Mouse (Mus musculus) retina, postnatal 1 day (tissue): ENCODE data around the gene Ado.
A peak's percentile ranks its signal among the peaks of the same experiment; 100 is the strongest.

Experiments used
- DNase-seq: peaks from one replicate; pipeline ENCODE4 v3.0.0-alpha.2; 2012

The Ado gene

DNA sequence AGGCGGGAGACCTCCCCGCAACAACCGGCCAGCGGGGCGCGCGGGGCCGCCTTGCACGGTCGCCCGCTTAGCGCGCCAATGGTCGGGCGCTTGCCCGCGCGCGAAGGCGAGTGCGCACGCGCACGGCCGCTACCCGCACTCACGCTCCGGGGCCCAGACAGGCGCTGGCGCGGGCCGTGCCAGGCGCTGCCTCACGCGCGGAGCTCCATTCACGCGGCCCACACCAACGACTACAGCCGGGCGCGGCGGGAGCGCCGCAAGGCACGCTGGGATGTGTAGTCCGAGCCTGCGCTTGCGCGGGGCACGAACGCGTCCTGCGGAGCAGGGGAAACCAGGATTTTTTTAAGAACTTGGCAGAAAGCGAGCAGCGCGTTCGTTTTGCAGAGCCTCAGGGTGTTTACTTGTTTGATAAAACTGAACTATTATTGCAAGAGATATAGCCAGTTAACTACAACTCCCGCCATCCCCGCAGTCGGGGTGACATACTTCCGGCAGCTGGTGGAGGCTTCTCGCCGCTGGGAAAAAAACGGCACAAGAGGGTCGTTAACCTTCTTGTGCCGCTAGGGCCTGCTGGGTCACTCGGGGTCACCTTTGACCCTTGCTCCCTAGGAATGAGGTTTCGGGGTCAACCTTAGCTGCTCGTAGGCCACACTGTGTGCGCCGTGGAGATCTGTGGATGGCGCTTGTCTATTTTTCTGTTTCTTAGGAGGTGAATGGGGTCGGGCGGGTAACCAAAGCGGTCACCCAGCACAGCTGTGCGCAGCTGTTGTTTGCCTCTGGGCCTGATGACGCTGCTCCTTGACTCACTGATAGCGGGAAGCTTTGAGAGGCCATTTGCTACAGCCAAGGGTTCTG is at the start of gene Ado:
Gene Ado, minus strand, starts transcription at position 79 of the 855 bp plus-strand sequence.
- DNase-seq, result peak; percentile 95

DNA sequence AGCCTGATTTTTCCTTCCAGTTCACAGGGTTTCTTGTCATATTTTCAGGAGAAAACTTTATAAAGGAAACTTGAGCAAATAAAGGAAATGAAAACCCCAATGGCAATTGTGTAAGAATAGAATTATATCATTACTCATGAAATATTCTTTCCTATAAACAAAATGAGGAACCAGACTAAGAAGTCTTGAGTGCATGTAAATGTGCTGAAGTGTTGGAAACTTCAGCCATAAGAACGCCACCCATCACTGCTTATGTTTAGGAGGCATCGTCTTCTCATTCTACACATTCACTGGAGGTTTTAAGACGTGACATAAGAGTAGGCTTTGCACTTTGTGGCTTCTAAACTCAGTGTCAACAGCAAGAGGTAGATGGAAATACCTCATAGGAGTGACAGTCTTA is 46.5 kb upstream of the Ado start:
- no peak for DNase-seq

DNA sequence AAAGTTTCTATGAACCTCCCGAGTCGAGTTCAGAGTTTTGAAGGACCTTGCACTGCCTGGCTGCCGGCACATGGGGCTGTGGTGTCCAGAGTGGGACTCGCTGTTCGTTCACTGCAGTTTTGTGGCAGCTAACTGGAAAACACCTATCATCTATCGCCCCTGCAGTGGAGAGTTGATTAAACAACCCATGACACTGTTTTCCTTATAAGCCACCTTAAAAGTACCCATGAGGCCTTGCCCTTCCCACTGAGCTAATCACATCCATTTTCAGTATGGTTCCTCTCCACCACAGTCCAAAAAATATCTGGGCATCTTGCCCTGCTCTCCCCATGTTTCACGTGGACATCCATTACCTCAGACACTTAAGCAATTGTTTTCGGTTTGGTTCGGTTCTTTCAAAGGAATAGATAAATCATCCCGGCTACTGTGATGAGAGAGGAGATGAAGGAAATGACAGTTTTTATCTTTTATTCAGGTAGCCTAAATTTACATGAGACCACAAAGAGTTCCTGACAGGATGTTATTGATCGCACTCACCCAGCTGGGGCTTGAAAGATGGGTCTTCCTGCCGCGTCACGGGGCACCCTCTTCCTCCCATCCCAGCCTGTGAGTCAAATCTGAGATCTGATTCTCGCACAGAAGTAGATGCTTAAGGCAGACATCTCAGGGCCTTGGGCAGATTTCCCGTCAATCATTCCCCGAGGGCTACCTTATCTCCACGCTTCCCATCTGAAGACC is 37.3 kb upstream of the Ado start:
- no peak for DNase-seq

DNA sequence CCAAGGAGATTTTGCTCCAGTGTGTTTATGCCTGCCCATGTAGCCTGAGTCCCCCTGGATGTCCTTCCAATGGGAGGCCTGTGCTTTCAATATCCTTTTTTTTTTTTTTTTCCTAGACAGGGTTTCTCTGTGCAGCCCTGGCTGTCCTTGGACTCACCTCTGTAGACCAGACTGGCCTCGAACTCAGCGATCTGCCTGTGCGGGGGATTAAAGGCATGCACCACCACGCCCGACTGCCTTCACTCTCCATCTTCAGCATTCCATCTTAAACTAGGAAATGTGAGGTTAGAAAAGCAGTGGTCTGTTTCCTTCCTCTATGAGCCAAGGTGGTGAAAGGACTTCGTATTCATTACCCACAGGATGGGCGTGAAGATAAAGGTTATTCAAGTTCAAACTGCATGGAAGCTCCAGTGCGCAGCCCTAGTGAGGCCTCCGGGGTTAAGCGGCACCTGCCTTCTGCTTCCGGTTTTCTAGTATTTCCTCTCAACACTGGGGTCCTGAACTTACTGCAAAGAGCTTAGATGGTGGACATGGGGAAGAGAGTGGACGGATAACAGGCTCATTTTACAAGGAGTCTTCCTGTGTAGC is 33.0 kb upstream of the Ado start:
- no peak for DNase-seq

DNA sequence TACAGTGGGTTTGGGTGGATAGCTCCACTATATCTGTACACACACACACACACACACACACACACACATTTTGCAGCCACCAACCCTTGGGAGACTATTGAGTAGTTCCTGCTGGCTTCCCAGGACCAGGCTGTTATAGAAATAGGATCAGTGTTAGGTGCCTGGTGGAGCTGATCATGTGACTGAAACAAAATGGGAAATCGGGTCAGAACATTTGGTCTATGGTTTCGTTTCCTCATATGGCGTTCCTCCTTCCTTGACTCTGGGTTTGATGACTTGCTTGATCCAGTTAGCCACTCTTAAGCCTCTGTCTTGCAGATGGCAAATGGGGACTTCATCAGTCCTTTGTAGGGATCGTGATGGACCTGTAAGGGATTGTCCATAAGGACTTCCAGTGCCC is 31.1 kb upstream of the Ado start:
- no peak for DNase-seq

DNA sequence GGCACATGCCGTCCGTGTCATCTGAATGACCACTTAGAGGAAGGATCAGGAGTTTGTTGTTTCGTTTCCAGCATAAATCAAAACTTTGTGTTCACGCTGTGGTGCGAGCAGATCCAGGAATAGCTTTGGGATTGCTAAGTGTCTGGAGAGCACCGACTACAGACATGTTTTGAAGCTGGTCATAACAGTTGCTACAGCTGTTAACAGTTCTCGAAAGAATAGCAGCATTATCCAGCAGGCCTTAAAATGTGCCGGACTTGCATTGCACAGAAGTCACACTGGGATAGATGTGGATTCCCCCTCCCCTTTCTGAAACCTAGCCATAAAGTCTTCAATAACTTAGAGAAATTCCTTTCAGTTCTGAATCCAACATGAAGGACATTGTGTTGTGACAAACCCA is 24.6 kb upstream of the Ado start:
- DNase-seq, result no peak

DNA sequence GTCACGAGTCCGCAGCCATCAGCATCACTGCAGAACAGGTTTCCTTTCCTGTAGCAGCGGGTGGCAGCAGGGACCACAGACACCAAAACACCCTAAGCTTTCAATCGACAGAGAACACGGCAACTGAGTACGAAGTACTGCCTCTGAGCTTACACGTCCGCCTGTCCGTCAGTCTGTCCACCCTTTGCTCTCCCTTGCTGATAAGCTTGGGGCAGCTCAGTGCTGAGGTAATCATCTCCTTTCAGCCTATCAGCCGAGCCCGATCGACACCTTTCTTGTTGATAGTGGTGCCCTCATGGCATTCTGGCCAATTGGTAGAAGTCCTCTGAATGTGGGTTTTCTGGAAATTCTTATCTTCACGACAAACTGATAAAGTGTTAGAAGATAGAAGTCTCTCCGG is 22.7 kb upstream of the Ado start:
- DNase-seq, result no peak

DNA sequence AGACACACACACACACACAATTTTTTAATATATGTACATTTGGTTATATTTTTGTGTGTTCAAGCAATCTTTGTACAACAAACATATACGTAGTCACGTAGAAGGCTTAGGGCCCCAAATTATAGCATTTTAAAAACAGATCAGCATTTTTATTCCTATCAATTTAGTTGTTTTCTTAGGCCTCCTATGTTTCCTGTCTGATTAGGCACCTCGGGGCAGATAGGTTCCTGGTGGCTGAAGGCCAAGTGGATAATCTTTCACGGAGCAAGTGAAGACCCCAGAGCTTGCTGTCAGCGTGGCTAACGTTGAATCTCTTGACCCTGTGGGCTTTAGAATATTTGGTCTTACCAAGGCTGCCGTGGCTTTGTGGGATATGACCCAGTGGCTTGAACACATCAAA is 20.8 kb upstream of the Ado start:
- no peak for DNase-seq

DNA sequence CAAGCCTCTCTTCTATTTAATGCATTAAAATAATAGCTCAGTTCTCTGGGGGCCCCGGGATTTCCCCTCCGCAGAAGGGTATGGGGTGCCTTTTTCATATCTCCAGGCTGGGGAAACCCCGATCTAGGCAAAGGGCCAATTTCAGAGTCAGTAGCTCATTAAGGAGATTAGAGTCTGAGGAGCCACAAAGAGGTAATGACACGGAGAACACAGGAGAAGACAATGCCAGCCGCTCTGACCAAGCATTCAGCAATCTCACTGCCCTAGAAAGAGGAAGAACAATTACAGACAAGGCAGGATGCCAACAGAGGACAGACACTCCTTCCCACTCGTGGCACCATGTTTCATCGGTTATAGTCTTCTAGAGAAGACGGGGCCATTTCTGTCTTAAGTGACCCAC is 17.3 kb upstream of the Ado start:
- peak; percentile 97 for DNase-seq

DNA sequence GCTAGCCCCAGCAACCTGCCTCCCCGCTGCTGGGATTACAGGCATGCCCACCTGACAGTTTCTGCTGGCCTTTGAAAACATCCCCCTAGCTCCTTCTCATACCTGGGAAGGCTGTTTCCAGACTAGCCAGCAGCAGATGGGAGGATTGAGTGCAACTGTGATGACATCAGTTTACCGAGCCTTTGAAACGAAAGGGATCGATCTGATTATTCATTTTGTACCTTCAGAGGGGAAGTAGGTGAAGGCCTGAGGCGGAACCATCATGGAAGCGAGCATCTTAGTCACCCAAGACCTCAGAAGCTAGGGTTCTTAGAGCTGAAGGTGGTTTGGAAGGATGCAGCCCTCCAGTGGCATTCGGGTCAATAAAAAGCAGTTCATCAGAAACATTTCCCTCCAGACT is 15.8 kb upstream of the Ado start:
- no peak for DNase-seq

DNA sequence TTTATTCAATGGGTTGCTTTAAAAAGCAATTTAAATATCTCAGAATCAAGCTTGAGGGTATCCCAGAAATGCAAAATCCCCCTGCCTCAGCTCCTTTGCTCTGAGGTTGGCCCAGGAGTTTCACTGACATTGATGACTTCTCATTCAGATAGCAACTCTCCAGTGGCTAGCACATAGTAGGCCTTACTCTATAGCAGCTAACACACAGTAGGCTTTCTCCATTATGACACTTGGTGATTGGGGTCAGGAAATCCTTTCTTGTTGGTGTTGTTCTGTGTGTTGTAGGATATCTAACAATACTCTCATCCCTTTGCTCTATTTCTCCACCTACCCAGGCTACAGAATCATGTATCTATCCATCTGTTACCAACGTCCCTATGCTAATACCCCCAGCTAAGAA is 12.4 kb upstream of the Ado start:
- DNase-seq, result no peak

DNA sequence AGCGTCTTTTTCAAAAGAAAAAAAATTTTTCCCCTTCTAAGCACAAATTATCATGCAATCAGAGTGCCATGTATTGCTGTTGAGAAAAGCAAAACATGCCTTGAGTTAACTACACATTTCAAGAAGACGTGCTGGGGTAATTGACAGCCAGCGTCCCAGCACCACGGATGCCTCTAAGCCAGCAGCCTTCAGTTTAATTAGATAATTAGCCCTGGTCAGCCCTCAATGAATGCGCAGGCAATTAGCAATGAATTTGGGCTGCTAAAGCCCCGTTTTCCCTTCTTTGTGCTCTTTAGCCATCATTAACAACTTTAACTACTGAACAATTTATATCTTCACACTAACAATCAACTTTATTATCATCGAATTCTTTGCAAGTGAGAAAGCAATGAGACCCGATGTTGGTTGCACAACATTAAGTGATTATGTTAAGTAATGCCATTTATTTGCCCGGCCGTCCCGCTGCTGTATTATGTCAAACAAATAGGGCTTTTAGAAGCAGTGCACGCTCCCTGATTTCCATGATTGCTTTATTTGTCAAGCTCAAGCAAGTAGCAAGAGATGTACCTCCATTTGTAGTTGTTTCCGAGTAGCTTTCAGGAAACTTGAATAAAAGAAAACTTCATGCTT is 11.1 kb upstream of the Ado start:
- peak; percentile 87 for DNase-seq

DNA sequence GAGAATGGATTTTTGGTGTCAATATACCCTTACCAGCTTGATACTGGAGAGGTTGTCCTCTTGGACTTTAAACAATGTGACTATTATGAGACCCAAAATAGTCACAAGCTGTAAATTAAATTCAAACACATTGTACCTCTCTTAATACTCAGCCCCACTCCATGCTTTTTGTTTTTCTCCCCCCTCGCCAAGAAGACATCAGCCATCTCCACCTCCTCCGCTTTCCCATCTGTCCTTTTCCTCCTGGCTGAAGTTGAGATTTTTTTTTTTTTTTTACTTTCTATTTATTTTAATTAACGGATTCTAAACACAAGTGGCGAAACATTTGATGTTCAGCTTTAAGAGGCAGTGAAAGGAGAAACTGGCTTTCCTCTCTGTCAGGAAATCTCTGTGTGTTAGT is 9.3 kb upstream of the Ado start:
- DNase-seq, result no peak

DNA sequence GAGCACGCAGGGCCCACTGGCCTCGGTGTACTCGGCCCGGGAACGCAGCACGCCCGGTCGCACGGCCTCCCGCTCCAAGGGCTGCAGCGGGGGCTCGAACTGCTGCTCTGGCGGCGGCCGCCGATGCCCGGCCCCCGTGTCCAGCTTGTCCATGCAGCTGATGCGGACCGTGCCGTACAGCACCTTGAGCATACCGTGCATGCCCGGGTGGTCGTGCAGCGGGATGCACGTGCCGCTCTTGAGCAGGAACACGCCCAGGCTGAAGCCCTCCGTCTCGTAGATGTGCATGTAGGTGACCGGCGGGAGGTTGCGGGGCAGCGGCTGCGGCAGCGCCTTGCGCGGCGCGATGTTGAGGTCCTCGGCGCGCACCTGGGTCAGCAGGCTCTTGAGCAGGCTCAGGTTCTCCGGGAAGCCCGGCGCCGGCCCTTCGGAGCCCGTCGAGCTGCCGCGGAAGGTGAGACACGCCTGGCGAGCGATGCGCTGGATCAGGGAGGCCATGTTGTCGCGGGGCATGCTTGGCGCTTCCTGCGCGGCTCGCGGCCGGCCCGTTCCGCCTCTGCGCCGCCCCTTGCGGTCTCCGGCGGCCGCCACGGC is 397 bp downstream of the Ado start:
- no peak for DNase-seq

DNA sequence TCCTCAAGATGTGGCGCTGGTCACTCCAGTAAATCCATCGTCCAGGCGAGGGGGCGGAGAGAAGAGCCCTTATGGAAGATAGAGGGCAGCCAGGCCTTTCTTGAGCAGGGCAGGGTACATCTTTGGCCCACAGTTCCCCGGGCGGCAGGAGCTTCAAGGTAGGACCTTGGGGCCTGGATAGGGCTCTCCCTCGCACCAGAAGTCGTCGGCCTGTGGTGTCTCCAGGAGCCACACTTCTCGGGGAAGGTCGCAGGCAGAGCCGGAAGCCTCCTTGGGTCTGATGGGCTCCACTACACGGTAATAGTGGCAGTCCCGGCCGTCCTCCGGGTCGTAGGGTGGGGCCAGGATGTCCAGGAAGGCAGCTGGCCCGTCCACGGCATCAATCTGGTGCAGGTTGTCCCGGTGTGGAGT is 900 bp downstream of the Ado start:
- peak; percentile 31 for DNase-seq

DNA sequence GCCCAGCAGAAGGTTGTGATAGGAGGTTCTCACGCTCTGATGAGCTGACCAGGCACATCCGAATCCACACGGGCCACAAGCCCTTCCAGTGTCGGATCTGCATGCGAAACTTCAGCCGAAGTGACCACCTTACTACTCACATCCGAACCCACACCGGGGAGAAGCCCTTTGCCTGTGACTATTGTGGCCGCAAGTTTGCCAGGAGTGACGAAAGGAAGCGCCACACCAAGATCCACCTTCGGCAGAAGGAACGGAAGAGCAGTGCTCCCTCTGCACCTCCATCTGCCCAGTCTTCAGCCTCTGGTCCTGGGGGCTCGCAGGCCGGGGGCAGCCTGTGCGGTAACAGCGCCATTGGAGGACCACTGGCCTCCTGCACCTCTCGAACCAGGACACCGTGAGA is 8.2 kb downstream of the Ado start:
- peak; percentile 30 for DNase-seq

DNA sequence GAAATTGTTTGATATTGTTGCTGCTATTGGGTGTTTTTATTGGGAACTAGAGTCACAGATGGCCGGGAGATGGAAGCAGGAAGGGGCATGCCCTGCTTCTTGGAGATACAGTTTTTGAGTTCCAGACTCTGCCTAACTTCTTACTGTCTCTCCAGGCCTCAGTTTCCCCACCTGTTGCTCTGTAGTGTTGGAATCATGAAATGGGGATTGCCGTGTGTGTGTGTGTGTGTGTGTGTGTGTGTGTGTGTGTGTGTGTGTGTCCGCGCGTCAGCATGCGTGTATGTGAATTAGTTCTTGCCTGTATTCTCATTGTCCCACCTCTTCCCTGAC is 9.4 kb downstream of the Ado start:
- DNase-seq, result no peak

DNA sequence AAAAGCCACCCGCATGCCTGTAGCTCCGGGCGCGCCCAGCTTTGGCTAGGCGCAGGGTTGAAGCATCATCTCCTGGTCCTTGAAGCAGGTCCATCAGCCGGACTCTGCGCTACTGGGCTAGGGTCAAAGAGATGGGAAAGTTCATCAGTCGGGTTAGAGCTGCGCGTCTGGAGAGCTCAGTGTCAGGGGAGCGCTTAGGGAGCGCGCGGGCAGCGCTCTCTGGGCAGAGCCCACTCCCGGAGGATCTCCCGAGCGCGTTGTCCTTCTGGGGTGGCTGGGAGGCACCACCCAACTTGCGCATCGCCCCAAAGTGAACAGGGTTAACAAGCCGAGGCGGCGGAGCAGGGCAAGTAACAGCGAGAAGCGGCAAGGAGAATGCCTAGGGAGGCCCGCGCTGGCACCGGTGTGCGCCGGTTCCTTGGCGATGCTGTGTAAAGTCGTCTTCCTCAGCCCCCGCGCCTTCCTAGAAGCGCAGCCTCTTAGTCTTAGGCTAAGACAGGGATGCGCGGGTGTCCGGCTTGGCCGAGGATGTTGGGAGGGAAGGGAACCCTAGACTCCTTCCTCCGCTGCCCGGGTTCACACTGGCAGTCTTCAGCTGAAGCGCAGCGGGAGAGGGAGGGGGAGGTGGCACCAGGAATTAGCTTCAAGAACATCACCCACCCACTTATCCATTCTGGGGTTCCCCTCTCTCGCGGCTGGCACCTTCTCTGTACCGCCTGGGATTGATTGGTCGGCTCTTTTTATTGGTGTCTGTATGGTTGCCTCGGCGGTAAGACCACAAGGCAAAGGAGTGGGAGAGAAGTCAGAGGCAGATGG is 10.0 kb downstream of the Ado start:
- peak; percentile 49 for DNase-seq

DNA sequence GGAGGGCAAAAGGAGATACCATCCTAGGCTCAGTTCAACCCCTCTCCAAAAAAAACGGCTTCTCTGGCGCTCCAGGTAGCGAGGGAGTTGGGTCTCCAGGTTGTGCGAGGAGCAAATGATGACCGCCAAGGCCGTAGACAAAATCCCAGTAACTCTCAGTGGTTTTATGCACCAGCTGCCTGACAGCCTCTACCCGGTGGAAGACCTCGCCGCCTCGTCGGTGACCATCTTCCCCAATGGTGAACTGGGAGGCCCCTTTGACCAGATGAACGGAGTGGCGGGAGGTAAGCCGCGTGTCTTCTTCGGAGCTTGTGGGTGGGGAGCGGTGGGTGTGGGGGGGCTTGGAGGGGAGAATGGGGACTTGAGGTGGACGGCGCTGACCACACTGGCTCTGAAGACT is 10.6 kb downstream of the Ado start:
- no peak for DNase-seq

DNA sequence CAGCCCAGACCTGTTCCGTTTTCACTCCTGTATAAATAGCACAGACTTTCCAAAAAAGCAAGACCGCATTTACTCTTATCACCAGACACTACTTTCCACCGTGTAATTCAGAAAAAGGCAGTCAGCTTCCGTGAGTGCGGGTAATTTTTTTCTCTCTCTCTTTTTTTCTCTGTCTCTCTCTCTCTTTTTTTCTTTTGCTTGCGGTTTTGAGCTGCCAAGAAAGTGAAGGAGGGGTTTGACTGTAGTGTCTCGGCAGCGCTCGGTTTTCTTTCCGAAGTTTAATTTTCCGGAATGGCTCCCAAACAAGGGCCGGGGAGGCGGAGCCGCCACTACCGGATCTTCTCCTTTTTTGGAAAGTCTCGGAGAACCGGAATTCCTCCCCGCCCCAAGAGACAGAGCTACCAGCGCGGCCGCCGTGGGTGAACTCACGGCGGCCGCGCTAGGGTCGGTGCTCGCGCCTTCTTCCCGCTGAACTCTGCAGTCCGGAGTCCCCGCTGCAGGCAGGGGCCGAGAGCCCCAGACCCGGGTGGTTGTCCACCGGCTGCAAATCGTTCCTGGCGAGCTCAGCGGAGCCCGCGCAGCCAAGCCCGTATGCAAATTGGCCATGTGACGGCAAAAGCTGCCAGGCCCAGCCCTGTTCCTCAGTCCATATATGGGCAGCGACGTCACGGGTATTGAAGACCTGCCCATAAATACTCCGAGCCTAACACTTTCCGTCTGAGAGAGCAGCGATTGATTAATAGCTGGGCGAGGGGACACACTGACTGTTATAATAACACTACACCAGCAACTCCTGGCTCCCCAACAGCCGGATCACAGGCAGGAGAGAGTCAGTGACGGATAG is 11.4 kb downstream of the Ado start:
- DNase-seq, result peak; percentile 94

DNA sequence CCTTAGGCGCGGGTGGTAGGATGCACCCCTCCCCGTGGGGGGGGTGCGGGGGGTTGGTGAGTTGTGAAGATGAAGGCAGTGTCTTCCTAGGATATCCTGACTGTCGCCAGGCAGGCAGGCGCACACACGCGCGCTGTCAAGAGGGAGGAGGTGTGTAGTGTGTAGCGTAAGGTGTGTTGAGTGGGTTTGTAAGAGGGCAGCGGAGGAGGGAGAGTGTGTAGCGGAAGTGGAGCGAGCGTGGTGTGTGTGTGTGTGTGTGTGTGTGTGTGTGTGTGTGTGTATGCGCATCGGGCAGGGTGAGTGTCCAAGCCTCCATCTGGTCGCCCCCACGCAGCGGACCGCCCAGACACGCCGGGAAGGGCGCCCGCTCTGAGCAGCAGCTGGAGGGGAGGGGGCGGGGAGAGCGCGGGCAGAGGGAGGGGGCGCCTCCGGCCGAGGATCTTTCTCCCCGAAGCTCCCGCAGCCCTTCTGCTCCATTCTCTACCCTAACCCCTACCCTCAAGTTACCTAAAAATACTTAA is 12.1 kb downstream of the Ado start:
- peak; percentile 75 for DNase-seq
